Mouse (Mus musculus): ENCODE data around the gene Nsrp1.
A peak's percentile ranks its signal among the peaks of the same experiment; 100 is the strongest.

Nsrp1 gene

GRCm38 (mm10) chr11:77041891-77042290 is 36.3 kb downstream of the Nsrp1 start:
- DNase-seq: no peak

GRCm38 (mm10) chr11:77031151-77031934 is 46.9 kb downstream of the Nsrp1 start:
- no peak for DNase-seq

GRCm38 (mm10) chr11:77028157-77028556 is 50.1 kb downstream of the Nsrp1 start:
- DNase-seq: no peak

GRCm38 (mm10) chr11:77026559-77026958 is 51.7 kb downstream of the Nsrp1 start:
- no peak for DNase-seq

- peak; percentile 29 for DNase-seq
These were observed 56.4 kb downstream of the Nsrp1 start for GRCm38 (mm10) chr11:77021749-77022396.

GRCm38 (mm10) chr11:77019539-77019938 is 58.7 kb downstream of the Nsrp1 start:
- no peak for DNase-seq

GRCm38 (mm10) chr11:77018046-77018445 is 60.2 kb downstream of the Nsrp1 start:
- DNase-seq: no peak

GRCm38 (mm10) chr11:77010762-77011475 is 67.3 kb downstream of the Nsrp1 start:
- no peak for DNase-seq

- peak; percentile 33 for DNase-seq
These were observed 68.9 kb downstream of the Nsrp1 start for GRCm38 (mm10) chr11:77009069-77010025.

- no peak for DNase-seq
These were observed 71.6 kb downstream of the Nsrp1 start for GRCm38 (mm10) chr11:77006616-77007015.

GRCm38 (mm10) chr11:77005881-77006280 is 72.4 kb downstream of the Nsrp1 start:
- no peak for DNase-seq

- DNase-seq: no peak
These were observed 75.9 kb downstream of the Nsrp1 start for GRCm38 (mm10) chr11:77002361-77002760.

- no peak for DNase-seq
These were observed 77.5 kb downstream of the Nsrp1 start for GRCm38 (mm10) chr11:77000741-77001140.

- no peak for DNase-seq
These were observed 79.5 kb downstream of the Nsrp1 start for GRCm38 (mm10) chr11:76998705-76999226.

- DNase-seq: peak; percentile 31
These were observed 80.1 kb downstream of the Nsrp1 start, which contains the start of gene Slc6a4 for GRCm38 (mm10) chr11:76997916-76998704. TSS of gene Slc6a4 (plus strand) at chr11:76998603.

- DNase-seq: peak; percentile 86
These were observed 80.9 kb downstream of the Nsrp1 start for GRCm38 (mm10) chr11:76997305-76997704.

- DNase-seq: no peak
These were observed 82.1 kb downstream of the Nsrp1 start for GRCm38 (mm10) chr11:76995966-76996672.

Measured in kidney, adult 18-20 months (tissue).